Mouse (Mus musculus) cerebral cortex, adult 2 months (tissue): ENCODE data around the gene Gm1673.

Source experiments
- WGBS: fragments of 180-500 bp; shearing (Covaris S2); methylation state at CpG from one replicate; pipeline ENCODE4 v1.1.7; 2018; 5-methylcytosine and 5-hydroxymethylcytosine counted together

Gm1673 gene

GRCm38 (mm10) chr5:33997829-33998504 lies 14.7 kb downstream of the Gm1673 start:
- 53% methylated on average over 20 of the region's 20 CpGs for WGBS

- WGBS: 63% methylated on average over 3 of the region's 3 CpGs
Measured at GRCm38 (mm10) chr5:33998505-33998877, 15.3 kb downstream of the Gm1673 start.

- WGBS: 64% methylated on average over 6 of the region's 6 CpGs
Measured at GRCm38 (mm10) chr5:33999466-34000090, 16.3 kb downstream of the Gm1673 start.

GRCm38 (mm10) chr5:34000809-34001208 lies 17.6 kb downstream of the Gm1673 start:
- WGBS: 67% methylated on average over 25 of the region's 25 CpGs

- 82% methylated on average over 1 of the region's 1 CpGs for WGBS
Measured at GRCm38 (mm10) chr5:34001401-34001800, 18.2 kb downstream of the Gm1673 start.

GRCm38 (mm10) chr5:34002636-34003035 lies 19.4 kb downstream of the Gm1673 start:
- WGBS: 69% methylated on average over 4 of the region's 4 CpGs

GRCm38 (mm10) chr5:34004618-34005017 lies 21.4 kb downstream of the Gm1673 start:
- 87% methylated on average over 5 of the region's 5 CpGs for WGBS

- 60% methylated on average over 4 of the region's 4 CpGs for WGBS
Measured at GRCm38 (mm10) chr5:34006832-34007231, 23.6 kb downstream of the Gm1673 start.

GRCm38 (mm10) chr5:34007392-34007941 lies 24.2 kb downstream of the Gm1673 start:
- 79% methylated on average over 4 of the region's 4 CpGs for WGBS

GRCm38 (mm10) chr5:34014652-34015051 lies 31.4 kb downstream of the Gm1673 start:
- 59% methylated on average over 1 of the region's 1 CpGs for WGBS

- 74% methylated on average over 4 of the region's 4 CpGs for WGBS
Measured at GRCm38 (mm10) chr5:34018968-34019367, 35.7 kb downstream of the Gm1673 start.

- WGBS: 64% methylated on average over 4 of the region's 4 CpGs
Measured at GRCm38 (mm10) chr5:34030101-34030500, 46.9 kb downstream of the Gm1673 start.

GRCm38 (mm10) chr5:34031022-34031421 lies 47.8 kb downstream of the Gm1673 start:
- WGBS: 59% methylated on average over 6 of the region's 6 CpGs

GRCm38 (mm10) chr5:34032520-34032919 lies 49.3 kb downstream of the Gm1673 start:
- WGBS: 74% methylated on average over 3 of the region's 3 CpGs
